Mouse (Mus musculus) lung, embryonic 16.5 days (tissue): ENCODE data around the gene Plch2. TPM values are rescaled to one million over a fixed set of nuclear protein-coding genes. Genes with fewer than 3 reads are reported as not detected.

Experiments used
- ATAC-seq: fragments of 200-750 bp; cut with Nextera tagmentation; 2 replicates; pipeline ENCODE4 v1.8.0; 2017; ENCODE audit warnings: low read depth, mild to moderate bottlenecking, moderate library complexity
- H3K27ac ChIP-seq: fragments of 300-500 bp; sonication (generic); 2 replicates; pipeline ENCODE4 v1.5.1; 2014; ENCODE audit warnings: mild to moderate bottlenecking, control low read depth, low read length
- H3K27me3 ChIP-seq: fragments of 300-500 bp; sonication (generic); 2 replicates; pipeline ENCODE4 v1.6.1; 2014; ENCODE audit warnings: low read depth, low read length, mixed read lengths; ENCODE audit not compliant: control insufficient read depth, insufficient read depth
- H3K36me3 ChIP-seq: fragments of 300-500 bp; sonication (generic); 2 replicates; pipeline ENCODE4 v1.6.1; 2014; ENCODE audit warnings: low read length; ENCODE audit not compliant: control insufficient read depth, insufficient read depth
- H3K4me1 ChIP-seq: fragments of 300-500 bp; sonication (generic); replicated peaks from 2 replicates; pipeline ENCODE4 v1.6.1; 2014; ENCODE audit warnings: low read length, mixed read lengths; ENCODE audit not compliant: control insufficient read depth, insufficient read depth
- H3K4me2 ChIP-seq: fragments of 300-500 bp; sonication (generic); 2 replicates; pipeline ENCODE4 v1.6.1; 2014; ENCODE audit warnings: low read depth, low read length, control low read depth
- H3K4me3 ChIP-seq: fragments of 300-500 bp; sonication (generic); 2 replicates; pipeline ENCODE4 v1.5.1; 2014; ENCODE audit warnings: mild to moderate bottlenecking, low read length, control low read depth
- H3K9ac ChIP-seq: fragments of 300-500 bp; sonication (generic); 2 replicates; pipeline ENCODE4 v1.6.1; 2014; ENCODE audit warnings: low read length, control low read depth
- H3K9me3 ChIP-seq: fragments of 300-500 bp; sonication (generic); 2 replicates; pipeline ENCODE4 v1.6.1; 2016; ENCODE audit warnings: low read length; ENCODE audit not compliant: control insufficient read depth
- WGBS: fragments of 180-500 bp; shearing (Covaris S2); extraction: QIAGEN DNeasy Blood & Tissue Kit; methylation state at CpG from one replicate; pipeline ENCODE4 v1.1.7; 2014; 5-methylcytosine and 5-hydroxymethylcytosine counted together
- polyA plus RNA-seq: library from polyadenylated mRNA; unstranded; fragments of >200 nt; fragmentation: Nextera tagmentation; extraction: Ambion mirVana; gene quantifications from 2 replicates; pipeline ENCODE4 v1.2.1, GENCODE M21; 2015

The Plch2 gene
- polyA plus RNA-seq, 1 experiment from 2014 or later = 11.4 TPM

GRCm38 (mm10) chr4:155090688-155091449 lies 34.3 kb upstream of the Plch2 start:
- Histone ChIP-seq H3K9ac (no peak overlapping the region), H3K36me3 (no peaks in the 10 kb centered on the region), H3K9me3 (no peaks in the 10 kb centered on the region), H3K27me3 (no peaks in the 10 kb centered on the region), H3K4me2 (no peak overlapping the region), H3K27ac (no peak overlapping the region), H3K4me3 (no peak overlapping the region), H3K4me1 (peaks cover 10% of the 10 kb centered on the region)
- ATAC-seq = no peak
- 87% methylated on average over 13 of the region's 13 CpGs for WGBS

DNA sequence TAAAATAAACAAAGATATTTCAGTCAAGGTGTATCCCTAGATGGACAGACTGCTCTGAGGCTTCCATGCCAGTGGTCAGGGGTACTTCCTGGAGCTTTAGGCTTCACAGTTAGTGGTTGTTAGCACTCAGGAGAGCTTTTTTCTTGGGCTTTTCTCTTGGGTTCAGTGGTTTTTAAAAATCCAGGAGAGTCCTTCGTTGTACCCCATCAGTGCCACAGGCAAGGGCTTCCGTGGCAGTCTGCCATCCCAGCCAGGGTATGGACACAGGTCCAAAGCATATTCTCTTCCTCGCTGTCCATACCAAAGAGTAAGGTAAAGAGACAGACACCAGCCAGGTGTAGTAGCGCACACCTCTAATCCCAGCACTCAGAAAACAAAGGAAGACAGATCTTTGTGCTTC lies 33.6 kb upstream of the Plch2 start:
- Histone ChIP-seq H3K4me1 (peaks cover 8% of the 10 kb centered on the region), H3K27ac (no peak overlapping the region), H3K36me3 (no peaks in the 10 kb centered on the region), H3K4me3 (no peak overlapping the region), H3K9me3 (no peaks in the 10 kb centered on the region), H3K4me2 (no peak overlapping the region), H3K9ac (no peak overlapping the region), H3K27me3 (no peaks in the 10 kb centered on the region)
- WGBS = 89% methylated on average over 4 of the region's 4 CpGs
- ATAC-seq = no peak

DNA sequence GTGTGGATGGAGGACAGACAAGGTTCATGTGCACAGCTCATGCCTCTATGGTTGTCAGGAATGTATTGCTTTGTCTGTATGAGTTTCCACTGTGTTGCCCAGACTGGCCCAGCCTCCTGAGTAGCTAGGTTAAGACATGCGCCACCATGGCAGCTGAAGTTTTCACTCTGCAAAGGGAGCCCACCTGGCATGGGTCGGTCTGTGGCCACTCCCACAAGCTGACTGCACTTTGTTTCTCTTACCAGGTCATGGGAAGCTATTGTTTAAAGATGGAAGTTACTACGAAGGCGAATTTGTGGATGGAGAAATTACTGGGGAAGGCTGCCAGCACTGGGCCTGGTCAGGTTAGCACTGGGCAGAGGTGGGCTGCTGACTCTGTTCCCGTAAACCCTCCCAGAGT lies 32.7 kb upstream of the Plch2 start:
- Histone ChIP-seq H3K4me3 (no peak overlapping the region), H3K27me3 (no peaks in the 10 kb centered on the region), H3K4me1 (peaks cover 17% of the 10 kb centered on the region), H3K27ac (no peak overlapping the region), H3K9me3 (no peaks in the 10 kb centered on the region), H3K4me2 (no peak overlapping the region), H3K36me3 (no peaks in the 10 kb centered on the region), H3K9ac (no peak overlapping the region)
- no peak for ATAC-seq
- 86% methylated on average over 5 of the region's 5 CpGs for WGBS

GRCm38 (mm10) chr4:155086108-155087024 lies 29.8 kb upstream of the Plch2 start, which contains the start of the genes Rer1 and Morn1:
Rer1 (minus strand) TSS chr4:155086382.
Morn1 (plus strand) TSS chr4:155086577.
- Histone ChIP-seq H3K27ac (peak within 1 kb of the TSS; percentile 92), H3K36me3 (no peaks in the 10 kb centered on the region; the same call in 1 of the 2 replicates), H3K9me3 (no peaks in the 10 kb centered on the region), H3K4me1 (peaks cover 26% of the 10 kb centered on the region), H3K9ac (peak within 1 kb of the TSS; percentile 91), H3K27me3 (no peaks in the 10 kb centered on the region), H3K4me2 (peak within 1 kb of the TSS; percentile 97), H3K4me3 (peak within 1 kb of the TSS; percentile 90)
- WGBS = under 1% methylated on average over 74 of the region's 85 CpGs
- peak; percentile 98 for ATAC-seq

DNA sequence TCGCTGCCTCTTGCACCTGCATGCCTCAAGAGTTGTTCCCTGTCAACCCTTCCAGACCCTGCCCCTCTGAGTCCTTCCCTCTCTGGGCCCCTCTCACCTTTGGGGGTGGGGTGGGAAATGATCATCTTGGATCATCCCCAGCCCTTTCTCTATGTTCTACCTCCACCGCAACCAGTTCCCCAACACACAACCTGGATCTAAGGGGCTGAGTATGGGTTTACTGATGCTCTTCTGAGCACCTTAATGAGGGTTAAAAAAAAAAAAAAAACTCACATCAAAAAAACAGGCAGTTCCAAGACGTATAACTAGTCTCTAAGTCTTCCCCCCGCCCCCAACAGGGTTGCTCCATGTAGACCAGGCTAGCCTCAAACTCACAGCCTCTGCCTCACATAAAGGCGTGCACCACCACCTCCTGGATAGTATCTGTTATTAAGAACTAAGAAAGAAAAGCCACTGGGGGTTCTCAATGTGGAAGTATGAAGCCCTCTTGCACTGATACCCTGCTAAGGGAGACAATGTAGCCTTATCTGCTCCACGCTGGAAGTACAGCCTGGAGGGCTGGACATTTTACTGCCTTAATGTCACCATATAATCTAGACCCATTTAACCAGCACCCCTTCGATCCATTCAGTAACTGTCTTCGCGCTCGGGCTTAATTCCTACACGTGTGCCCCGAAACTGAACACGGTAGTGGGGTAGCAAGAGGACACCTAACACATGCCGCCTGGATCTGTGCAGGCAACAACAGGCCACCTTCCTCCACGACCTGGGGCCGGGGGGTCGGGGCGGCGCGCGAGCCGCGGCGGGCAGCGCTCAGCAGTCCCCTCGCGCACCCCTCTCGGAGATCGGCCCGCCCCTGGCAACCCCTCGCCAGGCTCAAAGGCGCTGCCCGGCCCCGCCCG lies 28.9 kb upstream of the Plch2 start:
- H3K36me3 ChIP-seq = peaks cover 3% of the 10 kb centered on the region
- peak overlapping the region; percentile 90 for H3K4me3 ChIP-seq
- H3K27me3 ChIP-seq = no peaks in the 10 kb centered on the region
- H3K4me1 ChIP-seq = peaks cover 26% of the 10 kb centered on the region
- no peak; the same call in 1 of the 2 replicates for ATAC-seq
- 5% methylated on average over 31 of the region's 35 CpGs for WGBS
- H3K9me3 ChIP-seq = no peaks in the 10 kb centered on the region
- H3K4me2 ChIP-seq = peak overlapping the region; percentile 80
- H3K27ac ChIP-seq = peak overlapping the region; percentile 92
- H3K9ac ChIP-seq = peak overlapping the region; percentile 91

- peaks cover 26% of the 10 kb centered on the region for H3K4me1 ChIP-seq
- H3K4me3 ChIP-seq = no peak overlapping the region
- peak overlapping the region; percentile 80; the same call in 1 of the 2 replicates for H3K4me2 ChIP-seq
- peak overlapping the region; percentile 91 for H3K9ac ChIP-seq
- WGBS = 85% methylated on average over 7 of the region's 7 CpGs
- ATAC-seq = no peak
- H3K36me3 ChIP-seq = peaks cover 13% of the 10 kb centered on the region
- no peaks in the 10 kb centered on the region for H3K27me3 ChIP-seq
- no peak overlapping the region for H3K27ac ChIP-seq
- no peaks in the 10 kb centered on the region for H3K9me3 ChIP-seq
Measured at GRCm38 (mm10) chr4:155084351-155084750, 27.8 kb upstream of the Plch2 start.

DNA sequence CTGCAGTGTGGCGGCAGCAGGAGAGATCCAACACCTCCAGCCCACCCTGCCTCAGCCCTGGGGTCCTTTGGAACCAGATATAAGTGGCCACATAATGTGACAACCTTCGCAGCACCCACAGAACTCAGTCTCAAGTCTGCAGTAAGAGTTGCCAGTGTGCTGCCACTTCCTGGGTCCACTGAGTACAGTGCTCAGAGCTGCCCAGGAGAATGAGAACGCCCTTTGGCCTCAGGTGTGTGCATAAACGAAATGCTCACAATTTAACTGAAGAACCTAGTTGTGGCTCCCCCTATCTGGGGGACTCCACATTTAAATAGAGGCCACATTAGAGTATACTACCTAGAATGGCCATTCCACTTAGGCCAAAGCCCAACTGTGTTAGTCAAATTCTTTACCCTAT lies 27.0 kb upstream of the Plch2 start:
- peaks cover 18% of the 10 kb centered on the region for H3K36me3 ChIP-seq
- 84% methylated on average over 4 of the region's 4 CpGs for WGBS
- no peak overlapping the region for H3K4me3 ChIP-seq
- H3K27ac ChIP-seq = no peak overlapping the region
- no peak overlapping the region for H3K4me2 ChIP-seq
- no peak for ATAC-seq
- H3K27me3 ChIP-seq = no peaks in the 10 kb centered on the region
- peaks cover 26% of the 10 kb centered on the region for H3K4me1 ChIP-seq
- H3K9ac ChIP-seq = no peak overlapping the region
- H3K9me3 ChIP-seq = no peaks in the 10 kb centered on the region

DNA sequence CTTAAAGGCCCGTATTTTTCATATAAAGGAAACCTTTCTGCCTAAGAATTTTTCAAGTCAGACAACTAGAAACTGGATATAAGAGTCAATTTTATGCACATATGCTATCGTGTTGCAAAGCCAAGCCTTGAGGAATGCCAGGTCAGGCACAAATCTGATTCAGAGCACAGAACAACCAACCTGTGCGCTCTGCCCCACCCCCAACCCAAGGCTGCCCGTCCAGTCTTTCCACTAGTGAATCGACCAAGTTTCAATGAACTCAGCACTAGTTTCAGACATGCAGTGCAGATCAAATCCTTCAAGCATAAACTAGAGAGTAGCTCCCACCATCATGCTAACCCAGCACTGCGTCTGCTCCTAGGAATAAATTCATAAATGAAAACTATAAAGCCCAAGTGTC lies 23.1 kb upstream of the Plch2 start:
- Histone ChIP-seq H3K36me3 (peaks cover 48% of the 10 kb centered on the region), H3K27me3 (no peaks in the 10 kb centered on the region), H3K4me2 (no peak overlapping the region), H3K9me3 (no peaks in the 10 kb centered on the region), H3K9ac (no peak overlapping the region), H3K4me3 (no peak overlapping the region), H3K4me1 (peaks cover 13% of the 10 kb centered on the region), H3K27ac (no peak overlapping the region)
- 70% methylated on average over 6 of the region's 6 CpGs for WGBS
- ATAC-seq = no peak
